Mouse (Mus musculus) midbrain, postnatal 0 days (tissue): ENCODE results near the gene Tigd2. TPM values are rescaled to one million over a fixed set of nuclear protein-coding genes. Genes with fewer than 3 reads are reported as not detected.
A peak's percentile ranks its signal among the peaks of the same experiment; 100 is the strongest.

Experiments used
- ATAC-seq: fragments of 200-750 bp; cut with Nextera tagmentation; 2 replicates; pipeline ENCODE4 v1.8.0; 2017; ENCODE audit warnings: moderate number of reproducible peaks, mild to moderate bottlenecking, moderate TSS enrichment, moderate library complexity; ENCODE audit not compliant: low FRiP score
- DNase-seq: peaks from one replicate; pipeline ENCODE4 v3.0.0-alpha.2; 2015; ENCODE audit warnings: low spot score
- H3K27ac ChIP-seq: fragments of 300-500 bp; sonication (generic); 2 replicates; pipeline ENCODE4 v1.5.1; 2014; ENCODE audit warnings: low read depth, mild to moderate bottlenecking, low read length, mixed read lengths
- H3K27me3 ChIP-seq: fragments of 300-500 bp; sonication (generic); 2 replicates; pipeline ENCODE4 v1.6.1; 2014; ENCODE audit warnings: low read length, control low read depth, mixed read lengths; ENCODE audit not compliant: insufficient read depth
- H3K36me3 ChIP-seq: fragments of 300-500 bp; sonication (generic); 2 replicates; pipeline ENCODE4 v1.6.1; 2014; ENCODE audit warnings: low read length, control low read depth, mixed read lengths; ENCODE audit not compliant: insufficient read depth
- H3K4me1 ChIP-seq: fragments of 300-500 bp; sonication (generic); 2 replicates; pipeline ENCODE4 v1.6.1; 2014; ENCODE audit warnings: mild to moderate bottlenecking, control low read depth, antibody characterized with exemption, low read length, mixed read lengths; ENCODE audit not compliant: insufficient read depth
- H3K4me2 ChIP-seq: fragments of 300-500 bp; sonication (generic); 2 replicates; pipeline ENCODE4 v1.6.1; 2014; ENCODE audit warnings: low read depth, mild to moderate bottlenecking, low read length, mixed read lengths; ENCODE audit not compliant: poor library complexity, severe bottlenecking
- H3K4me3 ChIP-seq: fragments of 300-500 bp; sonication (generic); 2 replicates; pipeline ENCODE4 v1.5.1; 2014; ENCODE audit warnings: low read depth, mild to moderate bottlenecking, low read length, moderate library complexity
- H3K9ac ChIP-seq: fragments of 300-500 bp; sonication (generic); replicated peaks from 2 replicates; pipeline ENCODE4 v1.6.1; 2014; ENCODE audit warnings: mild to moderate bottlenecking, low read length, moderate library complexity, mixed read lengths; ENCODE audit not compliant: poor library complexity, severe bottlenecking
- H3K9me3 ChIP-seq: fragments of 300-500 bp; sonication (generic); 2 replicates; pipeline ENCODE4 v1.6.1; 2016; ENCODE audit warnings: low read length, control low read depth
- CTCF ChIP-seq: IDR thresholded peaks from 2 replicates; pipeline ENCODE4 v1.5.1; 2016; ENCODE audit warnings: antibody characterized with exemption, mild to moderate bottlenecking
- WGBS: fragments of 180-500 bp; shearing (Covaris S2); extraction: QIAGEN DNeasy Blood & Tissue Kit; methylation state at CpG from one replicate; pipeline ENCODE4 v1.1.7; 2014; 5-methylcytosine and 5-hydroxymethylcytosine counted together
- polyA plus RNA-seq: library from polyadenylated mRNA; unstranded; fragments of >200 nt; fragmentation: Nextera tagmentation; extraction: Ambion mirVana; gene quantifications from 2 replicates; pipeline ENCODE4 v1.2.1, GENCODE M21; 2015
- total RNA-seq: library from RNA; depleted of rRNA; stranded (reverse); fragments of >200 nt; gene quantifications from 2 replicates; pipeline ENCODE4 v1.2.3, GENCODE M21; 2014

The Tigd2 gene
- total and polyA plus RNA-seq, 2 experiments from 2014 or later = 10.0 to 13.7 TPM

- H3K27me3 ChIP-seq = no peaks in the 10 kb centered on the region
- no peak for DNase-seq
- no peak overlapping the region for H3K9ac ChIP-seq
- no peak overlapping the region for H3K27ac ChIP-seq
- TF ChIP-seq CTCF = no peak
- no peaks in the 10 kb centered on the region for H3K36me3 ChIP-seq
- no peak overlapping the region for H3K4me2 ChIP-seq
- no peaks in the 10 kb centered on the region for H3K4me1 ChIP-seq
- H3K4me3 ChIP-seq = no peak overlapping the region
- H3K9me3 ChIP-seq = no peaks in the 10 kb centered on the region
- WGBS = 64% methylated on average over 2 of the region's 2 CpGs
- ATAC-seq = no peak
Measured at GRCm38 (mm10) chr6:59195849-59196635, 12.6 kb upstream of the Tigd2 start.

GRCm38 (mm10) chr6:59196746-59197145, 11.9 kb upstream of the Tigd2 start:
- H3K27ac ChIP-seq = no peak overlapping the region
- TF ChIP-seq CTCF = no peak
- no peaks in the 10 kb centered on the region for H3K4me1 ChIP-seq
- H3K9ac ChIP-seq = no peak overlapping the region
- no peaks in the 10 kb centered on the region for H3K9me3 ChIP-seq
- H3K4me2 ChIP-seq = no peak overlapping the region
- no peak overlapping the region for H3K4me3 ChIP-seq
- H3K27me3 ChIP-seq = no peaks in the 10 kb centered on the region
- ATAC-seq (no peak), DNase-seq (no peak)
- H3K36me3 ChIP-seq = no peaks in the 10 kb centered on the region

- H3K27ac ChIP-seq = no peak overlapping the region
- WGBS = 81% methylated on average over 3 of the region's 3 CpGs
- no peaks in the 10 kb centered on the region for H3K36me3 ChIP-seq
- no peaks in the 10 kb centered on the region for H3K9me3 ChIP-seq
- no peak overlapping the region for H3K4me3 ChIP-seq
- no peak overlapping the region for H3K4me2 ChIP-seq
- no peaks in the 10 kb centered on the region for H3K4me1 ChIP-seq
- no peak for ATAC-seq
- DNase-seq = no peak
- TF ChIP-seq CTCF = no peak
- no peaks in the 10 kb centered on the region for H3K27me3 ChIP-seq
- no peak overlapping the region for H3K9ac ChIP-seq
Measured at GRCm38 (mm10) chr6:59198356-59198755, 10.3 kb upstream of the Tigd2 start.

GRCm38 (mm10) chr6:59199021-59199420, 9.6 kb upstream of the Tigd2 start:
- H3K4me3 ChIP-seq = no peak overlapping the region
- H3K4me2 ChIP-seq = no peak overlapping the region
- H3K4me1 ChIP-seq = no peaks in the 10 kb centered on the region
- TF ChIP-seq CTCF = no peak
- no peak overlapping the region for H3K9ac ChIP-seq
- no peaks in the 10 kb centered on the region for H3K9me3 ChIP-seq
- no peaks in the 10 kb centered on the region for H3K27me3 ChIP-seq
- no peaks in the 10 kb centered on the region for H3K36me3 ChIP-seq
- WGBS = 80% methylated on average over 2 of the region's 2 CpGs
- ATAC-seq (no peak), DNase-seq (no peak)
- no peak overlapping the region for H3K27ac ChIP-seq

GRCm38 (mm10) chr6:59207561-59207960, 1.1 kb upstream of the Tigd2 start:
- H3K27me3 ChIP-seq = no peaks in the 10 kb centered on the region
- ATAC-seq (no peak), DNase-seq (no peak)
- no peak overlapping the region for H3K4me2 ChIP-seq
- WGBS = 95% methylated on average over 1 of the region's 1 CpGs
- no peak overlapping the region for H3K4me3 ChIP-seq
- no peaks in the 10 kb centered on the region for H3K4me1 ChIP-seq
- H3K9me3 ChIP-seq = no peaks in the 10 kb centered on the region
- no peak overlapping the region for H3K27ac ChIP-seq
- H3K9ac ChIP-seq = no peak overlapping the region
- no peak for TF ChIP-seq CTCF
- no peaks in the 10 kb centered on the region for H3K36me3 ChIP-seq

GRCm38 (mm10) chr6:59209299-59209707, 633 bp downstream of the Tigd2 start:
- TF ChIP-seq CTCF = peak; percentile 64
- 32% methylated on average over 5 of the region's 5 CpGs for WGBS
- peak overlapping the region; percentile 88 for H3K27ac ChIP-seq
- H3K9ac ChIP-seq = peak overlapping the region; percentile 86
- H3K9me3 ChIP-seq = no peaks in the 10 kb centered on the region
- H3K27me3 ChIP-seq = no peaks in the 10 kb centered on the region
- DNase-seq = peak; percentile 50
- peak; percentile 82 for ATAC-seq
- H3K4me3 ChIP-seq = peak overlapping the region; percentile 71
- peak overlapping the region; percentile 59 for H3K4me2 ChIP-seq
- no peaks in the 10 kb centered on the region for H3K4me1 ChIP-seq
- H3K36me3 ChIP-seq = no peaks in the 10 kb centered on the region
